Mouse (Mus musculus): ENCODE results near the gene Batf. TPM values are rescaled to one million over a fixed set of nuclear protein-coding genes. Genes with fewer than 3 reads are reported as not detected.

Gene Batf
- total and polyA plus RNA-seq, 3 experiments: not detected

GRCm38 (mm10) chr12:85706906-85707305, 20.4 kb downstream of the Batf start:
- no peak overlapping the region for H3K4me3 ChIP-seq (ENCODE audit: low read depth, low read length)
- peaks cover 23% of the 10 kb centered on the region for H3K4me1 ChIP-seq (ENCODE audit: insufficient read depth, low read depth, low read length)
- no peaks in the 10 kb centered on the region for H3K36me3 ChIP-seq (replicated peaks)

GRCm38 (mm10) chr12:85707391-85707790, 20.9 kb downstream of the Batf start:
- no peak overlapping the region for H3K4me3 ChIP-seq (ENCODE audit: low read depth, low read length)
- peaks cover 38% of the 10 kb centered on the region for H3K27me3 ChIP-seq (ENCODE audit: insufficient read depth, low read length)
- ATAC-seq (ENCODE audit: extremely low read depth, insufficient number of reproducible peaks, low FRiP score, poor library complexity, severe bottlenecking) (no peak), DNase-seq (ENCODE audit: low spot score) (no peak)
- H3K9me3 ChIP-seq (replicated peaks): no peaks in the 10 kb centered on the region
- no peak for TF ChIP-seq TAL1 (conservative IDR thresholded peaks at IDR 0.05; ENCODE audit: low read depth, low read length)
- TF ChIP-seq CTCF (IDR thresholded peaks at IDR 0.05; ENCODE audit: low read depth, low read length): no peak
- no peak for TF ChIP-seq GATA1 (IDR thresholded peaks at IDR 0.05; ENCODE audit: borderline replicate concordance, low read length)
- TF ChIP-seq POLR2AphosphoS5 (IDR thresholded peaks at IDR 0.05; ENCODE audit: insufficient replicate concordance, low read depth, low read length): no peak
- no peak for TF ChIP-seq GATA2 (IDR thresholded peaks at IDR 0.05; ENCODE audit: borderline replicate concordance, low read depth, low read length)
- peaks cover 20% of the 10 kb centered on the region for H3K4me1 ChIP-seq (ENCODE audit: insufficient read depth, low read depth, low read length)
- no peaks in the 10 kb centered on the region for H3K36me3 ChIP-seq (replicated peaks)

More at GRCm38 (mm10) chr12:85706906-85707305, 20.4 kb downstream of the Batf start:
- no peaks in the 10 kb centered on the region for H3K9me3 ChIP-seq (replicated peaks)
- DNase-seq (ENCODE audit: low spot score): no peak
- TF ChIP-seq CTCF (IDR thresholded peaks at IDR 0.05; ENCODE audit: low read depth, low read length) (no peak), POLR2AphosphoS5 (IDR thresholded peaks at IDR 0.05; ENCODE audit: insufficient replicate concordance, low read depth, low read length) (no peak), GATA1 (IDR thresholded peaks at IDR 0.05; ENCODE audit: borderline replicate concordance, low read length) (no peak), TAL1 (conservative IDR thresholded peaks at IDR 0.05; ENCODE audit: low read depth, low read length) (no peak), GATA2 (IDR thresholded peaks at IDR 0.05; ENCODE audit: borderline replicate concordance, low read depth, low read length) (no peak)
- no peak for ATAC-seq (ENCODE audit: extremely low read depth, insufficient number of reproducible peaks, low FRiP score, poor library complexity, severe bottlenecking)
- H3K27me3 ChIP-seq (ENCODE audit: insufficient read depth, low read length): peaks cover 40% of the 10 kb centered on the region

- ATAC-seq (ENCODE audit: extremely low read depth, insufficient number of reproducible peaks, low FRiP score, poor library complexity, severe bottlenecking) (no peak), DNase-seq (ENCODE audit: low spot score) (no peak)
- Histone ChIP-seq H3K4me1 (ENCODE audit: insufficient read depth, low read depth, low read length) (peaks cover 19% of the 10 kb centered on the region), H3K9me3 (replicated peaks) (no peaks in the 10 kb centered on the region), H3K27me3 (ENCODE audit: insufficient read depth, low read length) (peaks cover 28% of the 10 kb centered on the region), H3K36me3 (replicated peaks) (no peaks in the 10 kb centered on the region), H3K4me3 (ENCODE audit: low read depth, low read length) (no peak overlapping the region)
- TF ChIP-seq GATA2 (IDR thresholded peaks at IDR 0.05; ENCODE audit: borderline replicate concordance, low read depth, low read length) (no peak), GATA1 (IDR thresholded peaks at IDR 0.05; ENCODE audit: borderline replicate concordance, low read length) (no peak), TAL1 (conservative IDR thresholded peaks at IDR 0.05; ENCODE audit: low read depth, low read length) (no peak), POLR2AphosphoS5 (IDR thresholded peaks at IDR 0.05; ENCODE audit: insufficient replicate concordance, low read depth, low read length) (no peak), CTCF (IDR thresholded peaks at IDR 0.05; ENCODE audit: low read depth, low read length) (no peak)
These were observed 22.1 kb downstream of the Batf start for GRCm38 (mm10) chr12:85708556-85708955.

- DNase-seq (ENCODE audit: low spot score) (no peak), ATAC-seq (ENCODE audit: extremely low read depth, insufficient number of reproducible peaks, low FRiP score, poor library complexity, severe bottlenecking) (no peak)
- Histone ChIP-seq H3K4me1 (ENCODE audit: insufficient read depth, low read depth, low read length) (peaks cover 5% of the 10 kb centered on the region), H3K36me3 (replicated peaks) (no peaks in the 10 kb centered on the region), H3K4me3 (ENCODE audit: low read depth, low read length) (no peak overlapping the region), H3K9me3 (replicated peaks) (no peaks in the 10 kb centered on the region), H3K27me3 (ENCODE audit: insufficient read depth, low read length) (peaks cover 30% of the 10 kb centered on the region)
- no peak for TF ChIP-seq GATA2 (IDR thresholded peaks at IDR 0.05; ENCODE audit: borderline replicate concordance, low read depth, low read length)
- no peak for TF ChIP-seq POLR2AphosphoS5 (IDR thresholded peaks at IDR 0.05; ENCODE audit: insufficient replicate concordance, low read depth, low read length)
- no peak for TF ChIP-seq GATA1 (IDR thresholded peaks at IDR 0.05; ENCODE audit: borderline replicate concordance, low read length)
- TF ChIP-seq TAL1 (conservative IDR thresholded peaks at IDR 0.05; ENCODE audit: low read depth, low read length): no peak
- TF ChIP-seq CTCF (IDR thresholded peaks at IDR 0.05; ENCODE audit: low read depth, low read length): no peak
These were observed 24.2 kb downstream of the Batf start for GRCm38 (mm10) chr12:85710695-85711094.

- no peak for ATAC-seq (ENCODE audit: extremely low read depth, insufficient number of reproducible peaks, low FRiP score, poor library complexity, severe bottlenecking)
These were observed 26.1 kb downstream of the Batf start for GRCm38 (mm10) chr12:85712587-85712986.

GRCm38 (mm10) chr12:85714126-85714525, 27.7 kb downstream of the Batf start:
- peaks cover 20% of the 10 kb centered on the region for H3K27me3 ChIP-seq (ENCODE audit: insufficient read depth, low read length)
- H3K4me3 ChIP-seq (ENCODE audit: low read depth, low read length): no peak overlapping the region
- no peaks in the 10 kb centered on the region for H3K4me1 ChIP-seq (ENCODE audit: insufficient read depth, low read depth, low read length)
- H3K36me3 ChIP-seq (replicated peaks): no peaks in the 10 kb centered on the region
- ATAC-seq (ENCODE audit: extremely low read depth, insufficient number of reproducible peaks, low FRiP score, poor library complexity, severe bottlenecking) (no peak), DNase-seq (ENCODE audit: low spot score) (no peak)
- no peaks in the 10 kb centered on the region for H3K9me3 ChIP-seq (replicated peaks)
- no peak for TF ChIP-seq GATA1 (IDR thresholded peaks at IDR 0.05; ENCODE audit: borderline replicate concordance, low read length)
- no peak; the same call in 1 of the 2 replicates for TF ChIP-seq POLR2AphosphoS5 (IDR thresholded peaks at IDR 0.05; ENCODE audit: insufficient replicate concordance, low read depth, low read length)
- TF ChIP-seq CTCF (IDR thresholded peaks at IDR 0.05; ENCODE audit: low read depth, low read length): no peak
- TF ChIP-seq GATA2 (IDR thresholded peaks at IDR 0.05; ENCODE audit: borderline replicate concordance, low read depth, low read length): no peak
- no peak for TF ChIP-seq TAL1 (conservative IDR thresholded peaks at IDR 0.05; ENCODE audit: low read depth, low read length)

More at GRCm38 (mm10) chr12:85712587-85712986, 26.1 kb downstream of the Batf start:
- H3K4me1 ChIP-seq (ENCODE audit: insufficient read depth, low read depth, low read length): no peaks in the 10 kb centered on the region
- H3K36me3 ChIP-seq (replicated peaks): no peaks in the 10 kb centered on the region
- no peak for DNase-seq (ENCODE audit: low spot score)
- TF ChIP-seq CTCF (IDR thresholded peaks at IDR 0.05; ENCODE audit: low read depth, low read length) (no peak), GATA1 (IDR thresholded peaks at IDR 0.05; ENCODE audit: borderline replicate concordance, low read length) (no peak), POLR2AphosphoS5 (IDR thresholded peaks at IDR 0.05; ENCODE audit: insufficient replicate concordance, low read depth, low read length) (no peak), GATA2 (IDR thresholded peaks at IDR 0.05; ENCODE audit: borderline replicate concordance, low read depth, low read length) (no peak)
- H3K9me3 ChIP-seq (replicated peaks): no peaks in the 10 kb centered on the region
- H3K27me3 ChIP-seq (ENCODE audit: insufficient read depth, low read length): peaks cover 27% of the 10 kb centered on the region
- H3K4me3 ChIP-seq (ENCODE audit: low read depth, low read length): no peak overlapping the region

All from G1E (cell line).